Mouse (Mus musculus) forebrain, postnatal 0 days (tissue): ENCODE results near the gene Pigq. TPM values are rescaled to one million over a fixed set of nuclear protein-coding genes. Genes with fewer than 3 reads are reported as not detected.

Experiments used
- ATAC-seq: fragments of 200-750 bp; cut with Nextera tagmentation; 2 replicates; pipeline ENCODE4 v1.8.0; 2017; ENCODE audit warnings: mild to moderate bottlenecking, moderate library complexity
- DNase-seq: peaks from one replicate; pipeline ENCODE4 v3.0.0-alpha.2; 2015
- H3K27ac ChIP-seq: fragments of 300-500 bp; sonication (generic); 2 replicates; pipeline ENCODE4 v1.5.1; 2014; ENCODE audit warnings: low read depth, mild to moderate bottlenecking, antibody characterized with exemption, low read length, moderate library complexity, mixed read lengths
- H3K27me3 ChIP-seq: fragments of 300-500 bp; sonication (generic); 2 replicates; pipeline ENCODE4 v1.6.1; 2014; ENCODE audit warnings: mild to moderate bottlenecking, low read length, mixed read lengths; ENCODE audit not compliant: insufficient read depth
- H3K36me3 ChIP-seq: fragments of 300-500 bp; sonication (generic); 2 replicates; pipeline ENCODE4 v1.6.1; 2014; ENCODE audit warnings: mild to moderate bottlenecking, moderate library complexity; ENCODE audit not compliant: insufficient read depth
- H3K4me1 ChIP-seq: fragments of 300-500 bp; sonication (generic); 2 replicates; pipeline ENCODE4 v1.6.1; 2014; ENCODE audit warnings: antibody characterized with exemption; ENCODE audit not compliant: insufficient read depth
- H3K4me2 ChIP-seq: fragments of 300-500 bp; sonication (generic); 2 replicates; pipeline ENCODE4 v1.6.1; 2014; ENCODE audit warnings: low read depth, mild to moderate bottlenecking, moderate library complexity
- H3K4me3 ChIP-seq: fragments of 300-500 bp; sonication (generic); 2 replicates; pipeline ENCODE4 v1.5.1; 2014; ENCODE audit warnings: low read depth, low read length, mixed read lengths
- H3K9ac ChIP-seq: fragments of 300-500 bp; sonication (generic); 2 replicates; pipeline ENCODE4 v1.6.1; 2014; ENCODE audit warnings: mild to moderate bottlenecking
- H3K9me3 ChIP-seq: fragments of 300-500 bp; sonication (generic); 2 replicates; pipeline ENCODE4 v1.6.1; 2016; ENCODE audit warnings: low read length
- CTCF ChIP-seq: sonication (generic); IDR thresholded peaks from 2 replicates; pipeline ENCODE4 v1.5.1; 2016; ENCODE audit warnings: antibody characterized with exemption, control low read depth, low read depth
- WGBS: fragments of 180-500 bp; shearing (Covaris S2); extraction: QIAGEN DNeasy Blood & Tissue Kit; methylation state at CpG from one replicate; pipeline ENCODE4 v1.1.7; 2014; 5-methylcytosine and 5-hydroxymethylcytosine counted together
- polyA plus RNA-seq: library from polyadenylated mRNA; unstranded; fragments of >200 nt; fragmentation: Nextera tagmentation; extraction: Ambion mirVana; gene quantifications from 2 replicates; pipeline ENCODE4 v1.2.1, GENCODE M21; 2015
- total RNA-seq: library from RNA; depleted of rRNA; stranded (reverse); fragments of >200 nt; gene quantifications from 2 replicates; pipeline ENCODE4 v1.2.3, GENCODE M21; 2014

The Pigq gene
- total and polyA plus RNA-seq, 2 experiments from 2014 or later: 50.6 to 63.7 TPM

DNA sequence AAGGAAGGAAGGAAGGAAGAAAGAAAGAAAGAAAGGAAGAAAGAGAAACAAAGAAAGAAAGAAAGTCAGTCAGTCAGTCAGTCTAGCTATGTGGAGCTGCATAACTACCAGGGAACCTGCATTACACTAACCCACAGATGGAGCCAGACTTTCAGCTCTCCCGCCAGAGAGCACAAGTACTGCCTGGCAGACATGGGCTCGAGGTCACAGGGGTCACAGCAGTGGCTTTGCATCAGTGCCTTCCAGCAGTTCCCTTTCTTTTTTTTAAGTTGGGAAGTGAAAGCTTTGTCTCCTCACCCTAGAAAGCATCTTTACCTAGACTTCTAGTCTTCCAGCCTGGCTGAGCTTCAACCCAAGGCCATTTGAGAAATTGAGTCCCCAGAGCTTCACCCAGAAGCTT, 49.3 kb downstream of the Pigq start:
- H3K4me3 ChIP-seq: no peak overlapping the region
- DNase-seq: no peak
- H3K27ac ChIP-seq: no peak overlapping the region
- no peak for ATAC-seq
- H3K4me2 ChIP-seq: no peak overlapping the region
- H3K9me3 ChIP-seq: no peaks in the 10 kb centered on the region
- H3K36me3 ChIP-seq: no peaks in the 10 kb centered on the region
- no peaks in the 10 kb centered on the region for H3K27me3 ChIP-seq
- no peak for TF ChIP-seq CTCF
- H3K9ac ChIP-seq: no peak overlapping the region
- H3K4me1 ChIP-seq: no peaks in the 10 kb centered on the region
- 36% methylated on average over 2 of the region's 2 CpGs for WGBS

DNA sequence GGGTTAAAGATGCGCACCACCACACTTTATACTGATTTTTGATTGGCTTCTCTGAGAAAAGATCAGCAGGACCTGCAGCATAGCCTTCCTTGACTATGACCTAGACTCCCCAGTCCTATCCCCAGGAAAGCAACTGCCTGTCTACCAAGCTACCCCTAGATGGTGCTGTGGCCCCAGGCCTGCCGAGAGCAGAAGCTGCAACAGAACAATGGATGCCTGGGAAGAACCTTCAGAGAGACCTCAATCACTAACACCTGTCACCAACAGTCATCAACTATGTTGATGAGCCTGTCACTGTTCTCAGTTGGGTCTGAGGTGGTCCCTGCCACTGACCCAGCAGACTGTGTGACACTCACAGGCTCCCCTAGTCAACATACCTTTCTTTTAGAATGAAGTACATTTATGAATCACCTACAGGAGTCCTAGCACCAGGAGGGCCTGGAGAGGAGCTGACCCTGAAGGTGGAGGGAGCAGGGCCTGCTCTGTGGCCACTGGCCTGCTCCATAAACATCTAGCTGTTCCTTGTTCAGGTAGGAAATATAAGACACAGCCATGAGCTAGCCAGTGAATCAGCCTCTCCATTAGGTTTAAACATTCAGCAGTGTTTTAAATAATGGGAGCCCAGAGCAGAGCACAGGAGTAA, 50.6 kb downstream of the Pigq start:
- peak; percentile 78 for DNase-seq
- Histone ChIP-seq H3K4me3 (no peak overlapping the region), H3K9me3 (no peaks in the 10 kb centered on the region), H3K27me3 (no peaks in the 10 kb centered on the region), H3K36me3 (0 out of 2 replicates have a peak, but pooled peaks cover 7% of the 10 kb centered on the region), H3K9ac (no peak overlapping the region), H3K27ac (peak overlapping the region; percentile 67; the same call in 1 of the 2 replicates), H3K4me1 (no peaks in the 10 kb centered on the region), H3K4me2 (no peak overlapping the region)
- TF ChIP-seq CTCF: peak; percentile 92
- WGBS: 34% methylated on average over 2 of the region's 2 CpGs
- peak; percentile 94 for ATAC-seq

- no peaks in the 10 kb centered on the region for H3K4me1 ChIP-seq
- WGBS: 77% methylated on average over 3 of the region's 3 CpGs
- TF ChIP-seq CTCF: no peak
- peaks cover 19% of the 10 kb centered on the region for H3K36me3 ChIP-seq
- no peak overlapping the region for H3K9ac ChIP-seq
- H3K4me2 ChIP-seq: no peak overlapping the region
- DNase-seq (peak; percentile 46), ATAC-seq (peak; percentile 51; the same call in 1 of the 2 replicates)
- H3K27me3 ChIP-seq: no peaks in the 10 kb centered on the region
- no peak overlapping the region for H3K4me3 ChIP-seq
- no peak overlapping the region for H3K27ac ChIP-seq
- H3K9me3 ChIP-seq: no peaks in the 10 kb centered on the region
Observed at GRCm38 (mm10) chr17:25888837-25889236, 55.9 kb downstream of the Pigq start.

DNA sequence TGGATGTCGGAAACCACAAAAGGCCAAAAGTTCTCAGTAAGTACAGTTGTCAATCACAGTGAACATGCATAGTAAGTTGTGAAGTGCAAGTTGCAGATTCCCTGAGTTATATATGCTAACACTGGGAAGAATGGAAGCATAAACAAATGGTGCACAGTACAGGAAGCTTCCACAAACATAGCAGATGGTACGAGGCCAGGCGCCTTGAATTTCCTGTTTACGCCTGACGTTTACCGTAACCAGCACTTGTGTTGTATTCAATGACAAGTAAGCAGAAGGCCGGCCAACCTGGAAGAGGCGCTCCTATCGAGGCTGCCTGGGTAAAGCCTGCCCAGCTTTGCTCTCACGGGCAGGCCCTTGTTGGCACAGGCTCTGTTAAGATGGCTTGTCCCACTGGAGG, 57.3 kb downstream of the Pigq start:
- Histone ChIP-seq H3K27ac (no peak overlapping the region), H3K9ac (no peak overlapping the region), H3K4me1 (no peaks in the 10 kb centered on the region), H3K4me3 (no peak overlapping the region), H3K4me2 (no peak overlapping the region), H3K27me3 (no peaks in the 10 kb centered on the region), H3K9me3 (no peaks in the 10 kb centered on the region), H3K36me3 (peaks cover 32% of the 10 kb centered on the region)
- no peak for DNase-seq
- no peak for ATAC-seq
- TF ChIP-seq CTCF: no peak
- WGBS: 79% methylated on average over 10 of the region's 10 CpGs

- Histone ChIP-seq H3K9ac (no peak overlapping the region), H3K4me1 (no peaks in the 10 kb centered on the region), H3K27me3 (no peaks in the 10 kb centered on the region), H3K36me3 (peaks cover 33% of the 10 kb centered on the region), H3K4me2 (no peak overlapping the region), H3K4me3 (no peak overlapping the region), H3K27ac (no peak overlapping the region), H3K9me3 (no peaks in the 10 kb centered on the region)
- TF ChIP-seq CTCF: no peak
- DNase-seq (no peak), ATAC-seq (no peak)
Observed at GRCm38 (mm10) chr17:25886806-25887205, 57.9 kb downstream of the Pigq start.

DNA sequence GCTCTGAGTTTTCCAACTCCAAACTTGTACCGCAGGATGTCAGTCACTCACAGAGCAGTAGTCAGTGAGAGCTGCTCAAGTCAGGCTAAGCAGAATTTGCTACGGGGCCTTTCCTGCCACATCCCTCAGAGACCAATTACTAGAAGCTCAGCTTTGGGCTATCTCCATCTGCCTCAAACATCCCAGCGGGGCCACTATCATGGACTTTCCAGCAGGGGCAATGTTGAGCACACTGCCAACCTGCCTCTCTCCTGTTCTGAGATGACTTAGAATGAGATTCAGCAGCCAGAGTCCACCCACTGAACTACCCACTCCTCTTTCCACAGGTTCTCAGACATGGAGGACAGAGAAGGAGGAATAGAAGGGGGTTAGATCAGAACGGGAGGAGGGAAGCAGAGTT, 59.1 kb downstream of the Pigq start:
- H3K36me3 ChIP-seq: peaks cover 33% of the 10 kb centered on the region

GRCm38 (mm10) chr17:25883824-25884223, 60.9 kb downstream of the Pigq start:
- H3K27ac ChIP-seq: no peak overlapping the region
- no peak for DNase-seq
- no peaks in the 10 kb centered on the region for H3K4me1 ChIP-seq
- no peak overlapping the region for H3K4me3 ChIP-seq
- H3K27me3 ChIP-seq: no peaks in the 10 kb centered on the region
- no peaks in the 10 kb centered on the region for H3K9me3 ChIP-seq
- H3K36me3 ChIP-seq: peaks cover 26% of the 10 kb centered on the region
- 96% methylated on average over 3 of the region's 3 CpGs for WGBS
- no peak overlapping the region for H3K4me2 ChIP-seq
- TF ChIP-seq CTCF: peak; percentile 35; the same call in 1 of the 2 replicates
- no peak for ATAC-seq
- no peak overlapping the region for H3K9ac ChIP-seq

More for the DNA sequence above, 59.1 kb downstream of the Pigq start:
- no peaks in the 10 kb centered on the region for H3K4me1 ChIP-seq
- no peak overlapping the region for H3K27ac ChIP-seq
- no peak overlapping the region for H3K9ac ChIP-seq
- H3K9me3 ChIP-seq: no peaks in the 10 kb centered on the region
- peak; percentile 60 for TF ChIP-seq CTCF
- no peaks in the 10 kb centered on the region for H3K27me3 ChIP-seq
- no peak overlapping the region for H3K4me3 ChIP-seq
- 57% methylated on average over 4 of the region's 4 CpGs for WGBS
- ATAC-seq (no peak), DNase-seq (no peak)
- no peak overlapping the region for H3K4me2 ChIP-seq
